Mouse (Mus musculus) CH12.LX (cell line): ENCODE results near the gene Fam228b. TPM values are rescaled to one million over a fixed set of nuclear protein-coding genes. Genes with fewer than 3 reads are reported as not detected.

ENCODE experiments used
- DNase-seq: peaks from one replicate; pipeline ENCODE4 v3.0.0-alpha.2; 2013; ENCODE audit errors: extremely low read depth
- H3K27ac ChIP-seq: 2 replicates; pipeline ENCODE4 v1.5.1; 2012; ENCODE audit warnings: low read depth, mild to moderate bottlenecking, control low read depth, moderate library complexity; ENCODE audit not compliant: insufficient read depth
- H3K27me3 ChIP-seq: replicated peaks from 2 replicates; pipeline ENCODE3; 2012; ENCODE audit warnings: inconsistent platforms
- H3K36me3 ChIP-seq, 2 experiments: replicated peaks in 1 of 2; 2 replicates each; pipeline versions ENCODE3 to v1.6.1; 2012; ENCODE audit warnings: inconsistent platforms in 1 of 2, low read length in 1 of 2, mild to moderate bottlenecking in 1 of 2, mixed read lengths in 1 of 2, moderate library complexity in 1 of 2; ENCODE audit not compliant: control insufficient read depth in 1 of 2, insufficient read depth in 1 of 2
- H3K4me1 ChIP-seq, 2 experiments: 2 replicates each; pipeline ENCODE4 v1.6.1; 2012; ENCODE audit warnings: inconsistent platforms in 1 of 2, moderate library complexity in 1 of 2; ENCODE audit not compliant: insufficient read depth in 2 of 2, control insufficient read depth in 1 of 2
- H3K4me2 ChIP-seq: 2 replicates; pipeline ENCODE4 v1.6.1; 2012; ENCODE audit warnings: low read depth, mild to moderate bottlenecking, control low read depth; ENCODE audit not compliant: poor library complexity, insufficient read depth, severe bottlenecking
- H3K4me3 ChIP-seq, 3 experiments: fragments of 150-350 bp in 1 of 3; sonication (generic) in 1 of 3; replicated peaks in 1 of 3; 2 replicates each; pipeline versions ENCODE3 to v1.5.1; 2011 to 2012; ENCODE audit warnings: low read depth in 2 of 3, low read length in 2 of 3, mild to moderate bottlenecking in 2 of 3, moderate library complexity in 2 of 3, control low read depth in 1 of 3, improper control_type of control experiment in 1 of 3, inconsistent platforms in 1 of 3, mixed read lengths in 1 of 3; ENCODE audit not compliant: poor library complexity in 1 of 3
- H3K79me2 ChIP-seq: replicated peaks from 2 replicates; pipeline ENCODE4 v1.6.1; 2012; ENCODE audit warnings: mild to moderate bottlenecking, moderate library complexity; ENCODE audit not compliant: control insufficient read depth, poor library complexity, insufficient read depth, severe bottlenecking; ENCODE audit errors: extremely low read depth
- H3K9ac ChIP-seq: 2 replicates; pipeline ENCODE4 v1.6.1; 2012; ENCODE audit warnings: low read depth, mild to moderate bottlenecking, control low read depth, moderate library complexity; ENCODE audit not compliant: insufficient read depth
- H3K9me3 ChIP-seq: replicated peaks from 2 replicates; pipeline ENCODE3; 2012; ENCODE audit warnings: low read length, inconsistent platforms, mixed read lengths
- CHD1 ChIP-seq: IDR thresholded peaks from 2 replicates; pipeline ENCODE4 v1.6.1; 2012; ENCODE audit warnings: low read depth, low read length, improper control_type of control experiment, inconsistent platforms
- CHD2 ChIP-seq: IDR thresholded peaks from 2 replicates; pipeline ENCODE4 v1.6.1; 2011; ENCODE audit warnings: low read length, improper control_type of control experiment
- ELF1 ChIP-seq: IDR thresholded peaks from 2 replicates; pipeline ENCODE4 v1.6.1; 2014; ENCODE audit warnings: low read depth, mild to moderate bottlenecking, inconsistent platforms, low read length, improper control_type of control experiment
- ETS1 ChIP-seq: conservative IDR thresholded peaks from 2 replicates; pipeline ENCODE4 v1.6.1; 2012; ENCODE audit warnings: low read depth, mild to moderate bottlenecking, inconsistent platforms, low read length, improper control_type of control experiment, moderate library complexity
- GABPA ChIP-seq: IDR thresholded peaks from 2 replicates; pipeline ENCODE4 v1.6.1; 2012; ENCODE audit warnings: low read depth, low read length, improper control_type of control experiment, inconsistent platforms; ENCODE audit not compliant: insufficient replicate concordance
- HCFC1 ChIP-seq: IDR thresholded peaks from 2 replicates; pipeline ENCODE4 v1.6.1; 2012; ENCODE audit warnings: low read depth, mild to moderate bottlenecking, inconsistent platforms, low read length, improper control_type of control experiment
- JUND ChIP-seq: conservative IDR thresholded peaks from 2 replicates; pipeline ENCODE4 v1.6.1; 2011; ENCODE audit warnings: low read depth, low read length, improper control_type of control experiment
- KAT2A ChIP-seq: IDR thresholded peaks from 2 replicates; pipeline ENCODE4 v1.6.1; 2012; ENCODE audit warnings: low read length, improper control_type of control experiment, inconsistent platforms; ENCODE audit not compliant: insufficient replicate concordance
- MAFK ChIP-seq: IDR thresholded peaks from 2 replicates; pipeline ENCODE4 v1.6.1; 2011; ENCODE audit warnings: low read length, improper control_type of control experiment; ENCODE audit not compliant: insufficient replicate concordance
- MXI1 ChIP-seq: IDR thresholded peaks from 2 replicates; pipeline ENCODE4 v1.6.1; 2011; ENCODE audit warnings: mild to moderate bottlenecking, low read depth, low read length, improper control_type of control experiment
- MYC ChIP-seq: IDR thresholded peaks from 2 replicates; pipeline ENCODE4 v1.6.1; 2011; ENCODE audit warnings: low read depth, mild to moderate bottlenecking, improper control_type of control experiment, low read length
- NELFE ChIP-seq: IDR thresholded peaks from 2 replicates; pipeline ENCODE4 v1.6.1; 2011; ENCODE audit warnings: low read depth, low read length, improper control_type of control experiment
- SIN3A ChIP-seq: IDR thresholded peaks from 2 replicates; pipeline ENCODE4 v1.6.1; 2012; ENCODE audit warnings: low read length, improper control_type of control experiment, inconsistent platforms
- SMC3 ChIP-seq: IDR thresholded peaks from 2 replicates; pipeline ENCODE4 v1.6.1; 2011; ENCODE audit warnings: low read depth, low read length, improper control_type of control experiment
- TCF12 ChIP-seq: IDR thresholded peaks from 2 replicates; pipeline ENCODE4 v1.6.1; 2014; ENCODE audit warnings: low read depth, mild to moderate bottlenecking, inconsistent platforms, low read length, improper control_type of control experiment
- UBTF ChIP-seq: IDR thresholded peaks from 2 replicates; pipeline ENCODE4 v1.6.1; 2012; ENCODE audit warnings: low read depth, mild to moderate bottlenecking, inconsistent platforms, low read length, improper control_type of control experiment, moderate library complexity
- USF1 ChIP-seq: IDR thresholded peaks from 2 replicates; pipeline ENCODE4 v1.6.1; 2014; ENCODE audit warnings: low read depth, mild to moderate bottlenecking, inconsistent platforms, low read length, improper control_type of control experiment
- ZC3H11A ChIP-seq: IDR thresholded peaks from 2 replicates; pipeline ENCODE4 v1.6.1; 2012; ENCODE audit warnings: low read depth, mild to moderate bottlenecking, inconsistent platforms, low read length, improper control_type of control experiment
- ZKSCAN1 ChIP-seq: IDR thresholded peaks from 2 replicates; pipeline ENCODE4 v1.6.1; 2012; ENCODE audit warnings: low read depth, inconsistent platforms, low read length, improper control_type of control experiment, borderline replicate concordance
- ZMIZ1 ChIP-seq: IDR thresholded peaks from 2 replicates; pipeline ENCODE4 v1.6.1; 2012; ENCODE audit warnings: low read depth, mild to moderate bottlenecking, inconsistent platforms, low read length, improper control_type of control experiment
- dilution Hi-C: fragments of 300-500 bp; cut with MboI; formaldehyde crosslinking; loops from 2 replicates; pipeline ENCODE4 v1.14.3; 2020; ENCODE audit warnings: low sequenced_read_pairs; ENCODE audit not compliant: extremely low pct_unique_long_range_greater_than_20kb, extremely low pct_ligation_motif_present
- in situ Hi-C: fragments of 300-500 bp; cut with MboI; formaldehyde crosslinking; loops from 3 replicates; pipeline ENCODE4 v1.14.3; 2019; ENCODE audit warnings: low sequenced_read_pairs, low pct_ligation_motif_present, low pct_unique_long_range_greater_than_20kb, mixed read lengths
- polyA plus RNA-seq: library from polyadenylated mRNA; unstranded; fragments of >175 nt; gene quantifications from 2 replicates; pipeline ENCODE4 v1.2.1, GENCODE M21; 2012; ENCODE audit warnings: low read depth; ENCODE audit not compliant: insufficient read length
- total RNA-seq, 2 experiments: library from RNA; depleted of rRNA; stranded (reverse); fragments of 300-350 nt in 1 of 2; fragments of >200 nt in 1 of 2; gene quantifications; 2 replicates each; pipeline ENCODE4 v1.2.3; 2012 to 2014

Gene Fam228b
- total and polyA plus RNA-seq, 3 experiments: 0.13 TPM; not detected in 2

DNA sequence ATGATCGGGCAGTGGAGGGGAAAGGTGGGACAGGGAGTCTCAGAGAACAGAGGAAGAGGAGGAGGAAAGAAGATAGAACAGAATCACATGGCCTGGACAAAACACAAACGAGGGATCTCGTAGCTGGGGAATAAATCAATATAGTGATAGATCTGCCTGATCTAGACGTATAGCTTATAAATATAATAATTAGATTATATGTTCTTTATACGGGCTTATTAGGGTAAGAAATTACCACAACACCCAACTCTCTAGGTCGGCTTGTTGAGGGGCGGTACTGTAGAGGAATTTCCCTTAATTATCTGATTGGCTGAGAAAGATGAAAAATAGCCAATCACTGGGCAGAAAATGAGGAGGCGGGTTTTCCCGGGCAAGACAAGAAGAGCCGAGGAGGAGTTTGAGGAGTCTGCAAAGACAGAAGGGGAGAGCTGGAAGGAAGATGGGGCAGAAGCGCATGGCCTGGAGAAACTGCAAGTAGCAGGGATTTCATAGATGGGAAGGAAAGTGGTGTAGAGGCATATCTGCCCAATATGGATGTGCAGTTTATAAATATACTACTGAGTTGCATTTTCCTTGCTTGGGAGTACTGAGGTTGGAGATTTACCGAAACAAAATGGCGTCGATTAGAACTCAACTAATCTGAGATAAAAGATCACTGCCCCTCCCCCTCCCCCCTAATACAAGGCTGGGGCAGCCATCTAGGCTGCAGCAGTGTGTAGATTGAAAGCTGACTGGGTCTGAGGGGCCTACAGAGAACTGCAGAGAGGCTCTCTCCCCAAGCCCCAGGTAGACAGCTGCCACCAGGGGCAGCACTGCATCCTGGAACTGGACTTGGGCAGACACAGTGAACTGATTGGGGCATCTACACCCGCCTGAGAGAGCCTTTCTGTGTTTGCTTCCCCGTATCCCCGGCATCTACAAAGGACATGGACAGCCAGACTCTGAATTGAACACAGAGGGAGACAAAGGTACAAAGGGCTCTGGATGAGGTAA, 49.0 kb downstream of the Fam228b start (continued):
- peak; percentile 54; the same call in 1 of the 2 replicates for TF ChIP-seq CHD2
- TF ChIP-seq SMC3: no peak; the same call in 1 of the 2 replicates
- no peak for TF ChIP-seq ETS1
- TF ChIP-seq TCF12: peak; percentile 71
- TF ChIP-seq MYC: 0 out of 2 replicates have a peak, but pooled peaks have one; percentile 16
- peak; percentile 88 for TF ChIP-seq ZMIZ1
- peak; percentile 29; the same call in 1 of the 2 replicates for TF ChIP-seq ELF1
- TF ChIP-seq MXI1: peak; percentile 54; the same call in 1 of the 2 replicates
- TF ChIP-seq MAFK: no peak
- no peak for TF ChIP-seq USF1
- TF ChIP-seq GABPA: no peak
- TF ChIP-seq NELFE: peak; percentile 97
- TF ChIP-seq HCFC1: peak; percentile 46
- TF ChIP-seq ZC3H11A: no peak
- no peak for TF ChIP-seq JUND
- TF ChIP-seq KAT2A: no peak
- no peak for TF ChIP-seq CHD1
- no peak for TF ChIP-seq ZKSCAN1
- no peak for TF ChIP-seq UBTF
- peak; percentile 78 for TF ChIP-seq SIN3A

GRCm38 (mm10) chr12:4719066-4719761, 49.9 kb downstream of the Fam228b start:
- H3K4me3 ChIP-seq: peak overlapping the region; percentile 12 to 41 (median 22)
- peak overlapping the region; percentile 53 for H3K9ac ChIP-seq
- H3K27me3 ChIP-seq: no peaks in the 10 kb centered on the region
- peaks cover 0 to 21% of the 10 kb centered on the region in 2 experiments for H3K36me3 ChIP-seq
- H3K27ac ChIP-seq: no peak overlapping the region
- in situ Hi-C loops (no loop called here), dilution Hi-C loops (no loop called here)
- H3K79me2 ChIP-seq: no peaks in the 10 kb centered on the region
- TF ChIP-seq GABPA (no peak), ELF1 (0 out of 2 replicates have a peak, but pooled peaks have one; percentile 22), MAFK (no peak), SMC3 (no peak), TCF12 (no peak)
- no peaks in the 10 kb centered on the region for H3K9me3 ChIP-seq
- peaks cover 3 to 32% of the 10 kb centered on the region in 2 experiments for H3K4me1 ChIP-seq
- DNase-seq: peak; percentile 69
- peak overlapping the region; percentile 69 for H3K4me2 ChIP-seq
